Mouse (Mus musculus): ENCODE results near the gene Tmem104.

GRCm38 (mm10) chr11:115162205-115162601, 25.1 kb upstream of the Tmem104 start:
- TF ChIP-seq CTCF (IDR thresholded peaks at IDR 0.05; ENCODE audit: low read depth, low read length) (no peak), POLR2A (IDR thresholded peaks at IDR 0.05; ENCODE audit: extremely low read depth, insufficient read depth, low read length) (no peak)

All from liver, adult 2 months (tissue).